Mouse (Mus musculus) lung, adult 2 months (tissue): ENCODE data around the gene Crlf3.

ENCODE experiments used
- CTCF ChIP-seq: fragments of 200-500 bp; IDR thresholded peaks from 2 replicates; pipeline ENCODE4 v1.5.1; 2011; ENCODE audit warnings: mild to moderate bottlenecking, low read length, control low read depth; ENCODE audit not compliant: insufficient read depth
- POLR2A ChIP-seq: fragments of 200-500 bp; IDR thresholded peaks from 2 replicates; pipeline ENCODE4 v1.6.1; 2011; ENCODE audit warnings: low read depth, mild to moderate bottlenecking, control low read depth, low read length, borderline replicate concordance; ENCODE audit errors: extremely low read depth

GRCm38 (mm10) chr11:80081786-80082319 lies 1.1 kb upstream of the Crlf3 start:
- TF ChIP-seq CTCF = no peak
- TF ChIP-seq POLR2A = no peak
